Mouse (Mus musculus): Measurements from ENCODE around the gene Fam57b.
"Not testable (repeated sequence)": the region's sequence is repeated elsewhere in the genome, so short reads cannot be mapped to it uniquely, and the experiment has no call there.

GRCm38 (mm10) chr7:126779101-126779500 lies 18.4 kb upstream of the Fam57b start:
- not testable (repeated sequence) for TF ChIP-seq CTCF (IDR thresholded peaks at IDR 0.05; ENCODE audit: control insufficient read depth, insufficient read depth, insufficient replicate concordance, low read depth, low read length); POLR2A (IDR thresholded peaks at IDR 0.05; ENCODE audit: control insufficient read depth, low read depth, low read length)

Measured in testis, adult 2 months (tissue).